Mouse (Mus musculus) kidney, postnatal 0 days (tissue): ENCODE results near the gene Cars2. TPM values are rescaled to one million over a fixed set of nuclear protein-coding genes. Genes with fewer than 3 reads are reported as not detected.
"Not testable (repeated sequence)": the region's sequence is repeated elsewhere in the genome, so short reads cannot be mapped to it uniquely, and the experiment has no call there.

Source experiments
- ATAC-seq: fragments of 200-750 bp; cut with Nextera tagmentation; replicated peaks from 2 replicates; pipeline ENCODE4 v1.8.0; 2017; ENCODE audit warnings: low read depth, moderate number of reproducible peaks, moderate TSS enrichment, moderate library complexity; ENCODE audit not compliant: low FRiP score
- DNase-seq: peaks from one replicate; pipeline ENCODE4 v3.0.0-alpha.2; 2016; ENCODE audit warnings: low spot score
- H3K27ac ChIP-seq: fragments of 300-500 bp; sonication (generic); 2 replicates; pipeline ENCODE4 v1.5.1; 2014; ENCODE audit warnings: mild to moderate bottlenecking
- H3K27me3 ChIP-seq: fragments of 300-500 bp; sonication (generic); 2 replicates; pipeline ENCODE4 v1.6.1; 2014; ENCODE audit warnings: low read length, mixed read lengths; ENCODE audit not compliant: insufficient read depth
- H3K36me3 ChIP-seq: fragments of 300-500 bp; sonication (generic); 2 replicates; pipeline ENCODE4 v1.6.1; 2014; ENCODE audit warnings: low read length, mixed read lengths; ENCODE audit not compliant: insufficient read depth
- H3K4me1 ChIP-seq: fragments of 300-500 bp; sonication (generic); replicated peaks from 2 replicates; pipeline ENCODE4 v1.6.1; 2014; ENCODE audit warnings: antibody characterized with exemption, low read length, mixed read lengths; ENCODE audit not compliant: insufficient read depth
- H3K4me2 ChIP-seq: fragments of 300-500 bp; sonication (generic); 2 replicates; pipeline ENCODE4 v1.6.1; 2014; ENCODE audit warnings: mild to moderate bottlenecking, low read length, moderate library complexity, mixed read lengths
- H3K4me3 ChIP-seq: fragments of 300-500 bp; sonication (generic); replicated peaks from 2 replicates; pipeline ENCODE4 v1.5.1; 2014; ENCODE audit warnings: low read depth, low read length
- H3K9ac ChIP-seq: fragments of 300-500 bp; sonication (generic); 2 replicates; pipeline ENCODE4 v1.6.1; 2014; ENCODE audit warnings: low read depth, low read length
- H3K9me3 ChIP-seq: fragments of 300-500 bp; sonication (generic); replicated peaks from 2 replicates; pipeline ENCODE4 v1.6.1; 2016; ENCODE audit warnings: low read length, inconsistent platforms, mixed read lengths
- CTCF ChIP-seq: IDR thresholded peaks from 2 replicates; pipeline ENCODE4 v1.5.1; 2016; ENCODE audit warnings: antibody characterized with exemption, low read depth, mild to moderate bottlenecking, moderate library complexity
- WGBS: fragments of 180-500 bp; shearing (Covaris S2); extraction: QIAGEN DNeasy Blood & Tissue Kit; methylation state at CpG from one replicate; pipeline ENCODE4 v1.1.7; 2014; 5-methylcytosine and 5-hydroxymethylcytosine counted together
- polyA plus RNA-seq: library from polyadenylated mRNA; unstranded; fragments of >200 nt; fragmentation: Nextera tagmentation; extraction: Ambion mirVana; gene quantifications from 2 replicates; pipeline ENCODE4 v1.2.1, GENCODE M21; 2015

Cars2 gene
- polyA plus RNA-seq, 1 experiment from 2014 or later = 16.7 TPM

- Histone ChIP-seq H3K4me3 (peak overlapping the region; percentile 78), H3K4me1 (peaks cover 16% of the 10 kb centered on the region), H3K27me3 (no peaks in the 10 kb centered on the region), H3K4me2 (peak overlapping the region; percentile 79), H3K27ac (peak overlapping the region; percentile 99), H3K9ac (peak overlapping the region; percentile 89), H3K36me3 (peaks cover 4% of the 10 kb centered on the region), H3K9me3 (no peaks in the 10 kb centered on the region)
- no peak for TF ChIP-seq CTCF
- 1% methylated on average over 83 of the region's 85 CpGs for WGBS
- ATAC-seq (no peak), DNase-seq (peak; percentile 58)
These were observed 6.3 kb upstream of the Cars2 start for GRCm38 (mm10) chr8:11556691-11557423.

DNA sequence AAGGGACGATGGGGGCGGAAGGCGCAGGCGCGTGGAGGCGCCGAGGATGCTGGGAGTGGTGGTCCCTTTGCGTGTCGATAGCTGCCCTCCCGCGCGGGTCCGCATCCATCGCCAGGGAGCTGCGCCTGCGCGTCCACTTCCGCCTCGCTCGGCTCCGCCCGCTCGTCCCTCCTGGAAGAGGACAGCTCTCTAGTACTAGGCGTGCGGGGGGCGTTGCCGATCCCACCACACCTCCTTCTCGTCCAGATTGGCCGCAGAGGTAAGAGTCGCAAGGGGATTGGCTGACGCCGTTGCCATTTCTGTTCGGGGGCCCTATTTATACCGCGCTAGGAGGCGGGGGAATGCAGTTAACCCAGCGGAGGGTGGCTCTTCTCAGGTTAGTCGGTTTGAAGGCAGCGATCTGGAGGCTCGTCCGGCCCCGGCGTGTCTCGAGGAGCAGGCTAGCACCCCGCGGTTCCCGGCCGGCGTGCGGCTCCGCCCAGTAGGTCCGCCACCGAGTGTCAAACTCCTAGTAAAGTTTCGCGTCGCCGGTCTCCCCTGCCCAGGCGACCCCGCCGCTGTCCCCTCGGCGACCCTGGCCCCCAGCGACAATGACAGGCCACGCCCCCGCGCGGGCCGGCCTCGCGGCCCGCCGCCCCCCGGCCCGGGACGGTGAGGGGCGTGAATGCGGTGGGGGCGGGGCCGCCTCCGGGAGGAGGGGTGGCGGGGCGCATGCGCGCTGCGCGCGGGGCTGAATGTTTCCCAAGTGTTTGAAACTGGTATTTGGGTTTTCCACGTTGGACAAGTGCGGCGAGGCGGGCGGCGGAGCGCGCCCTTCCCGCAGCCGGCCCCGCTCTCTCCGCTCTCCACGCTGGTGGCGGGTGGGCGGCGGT lies 5.4 kb upstream of the Cars2 start:
- no peak for TF ChIP-seq CTCF
- Histone ChIP-seq H3K9ac (peak overlapping the region; percentile 89), H3K9me3 (no peaks in the 10 kb centered on the region), H3K27me3 (no peaks in the 10 kb centered on the region), H3K36me3 (no peaks in the 10 kb centered on the region), H3K4me3 (peak overlapping the region; percentile 78), H3K4me2 (peak overlapping the region; percentile 79), H3K27ac (peak overlapping the region; percentile 99), H3K4me1 (peaks cover 18% of the 10 kb centered on the region)
- ATAC-seq = peak; percentile 88
- DNase-seq = peak; percentile 100
- WGBS = under 1% methylated on average over 88 of the region's 103 CpGs

DNA sequence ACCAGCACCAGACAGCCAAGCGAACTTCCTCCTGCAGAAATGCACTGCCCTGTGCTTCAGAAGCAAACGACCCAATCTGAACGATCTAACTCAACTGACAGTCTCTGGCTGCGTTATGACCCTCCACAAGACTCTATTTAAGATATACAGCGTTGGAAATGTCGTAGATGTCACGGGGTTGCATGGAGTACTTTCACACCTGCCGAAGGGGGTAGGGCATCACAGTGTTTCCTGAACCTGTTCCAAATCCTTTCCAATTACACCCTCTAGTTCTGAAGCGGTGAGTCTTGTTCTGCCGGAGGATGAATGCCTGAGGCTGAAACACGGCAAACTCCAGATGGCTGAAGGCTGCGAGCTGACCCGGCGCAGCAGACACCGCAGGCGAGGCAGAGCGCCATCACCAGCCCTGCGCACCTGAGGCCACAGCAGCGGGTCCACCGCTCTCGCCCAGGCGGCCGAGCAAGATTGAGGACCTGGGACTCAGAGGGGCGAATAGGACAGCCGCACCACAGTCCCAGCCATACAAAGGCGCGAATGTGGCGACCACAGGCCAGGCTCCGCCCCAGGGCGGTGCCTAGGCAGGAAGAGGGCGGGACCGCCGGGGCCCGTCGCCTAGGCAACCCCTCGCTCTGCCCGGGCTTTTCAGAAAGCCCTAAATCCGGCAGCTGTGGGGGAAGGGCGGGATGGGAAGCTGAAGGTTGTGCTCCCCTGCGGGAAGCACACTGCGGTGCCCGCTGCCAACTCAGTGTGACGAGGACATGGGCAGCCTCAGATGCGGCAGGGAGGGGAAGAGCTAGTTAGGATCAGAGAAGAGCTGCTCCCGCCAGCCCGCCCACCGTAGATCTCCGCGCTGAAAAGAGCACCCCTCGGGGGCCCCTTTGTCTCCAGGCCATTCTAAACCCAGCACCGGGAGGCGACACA lies 4.5 kb upstream of the Cars2 start, which contains the start of gene Ing1:
Gene Ing1 (plus strand): TSS at position 773 of the 921 bp plus-strand sequence.
- Histone ChIP-seq H3K36me3 (no peaks in the 10 kb centered on the region), H3K27me3 (no peaks in the 10 kb centered on the region), H3K4me3 (peak within 1 kb of the TSS; percentile 78), H3K9me3 (no peaks in the 10 kb centered on the region), H3K27ac (peak within 1 kb of the TSS; percentile 99), H3K9ac (peak within 1 kb of the TSS; percentile 89), H3K4me1 (peaks cover 20% of the 10 kb centered on the region), H3K4me2 (peak within 1 kb of the TSS; percentile 79)
- no peak for TF ChIP-seq CTCF
- ATAC-seq (peak; percentile 76), DNase-seq (peak; percentile 97)
- WGBS = under 1% methylated on average over 52 of the region's 52 CpGs

- TF ChIP-seq CTCF = no peak
- H3K9me3 ChIP-seq = no peaks in the 10 kb centered on the region
- 71% methylated on average over 10 of the region's 10 CpGs for WGBS
These were observed 1.8 kb upstream of the Cars2 start for GRCm38 (mm10) chr8:11552390-11552789.

DNA sequence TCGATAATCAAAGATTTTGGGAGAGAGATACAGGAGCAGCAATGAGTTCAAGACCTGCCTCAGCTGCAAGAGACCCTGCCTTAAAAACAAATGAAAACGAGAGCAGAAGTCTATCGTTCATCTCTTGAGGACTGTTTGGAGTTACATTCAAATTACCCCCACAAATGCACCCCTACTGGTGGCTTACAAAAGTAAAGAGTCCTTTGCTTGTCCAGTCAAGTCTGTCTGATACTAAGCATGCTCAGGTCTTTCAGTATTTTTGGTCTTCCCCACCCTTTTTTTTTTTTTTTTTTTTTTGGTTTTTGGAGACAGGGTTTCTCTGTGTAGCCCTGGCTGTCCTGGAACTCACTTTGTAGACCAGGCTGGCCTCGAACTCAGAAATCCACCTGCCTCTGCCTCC lies 914 bp upstream of the Cars2 start:
- 80% methylated on average over 3 of the region's 4 CpGs for whole genome bisulfite sequencing
- ATAC-seq, H3K9me3 ChIP-seq, H3K4me2 ChIP-seq, H3K4me1 ChIP-seq, H3K27me3 ChIP-seq, H3K9ac ChIP-seq, H3K36me3 ChIP-seq, H3K27ac ChIP-seq, H3K4me3 ChIP-seq: not testable (repeated sequence)
- peak; percentile 37 for DNase-seq
- TF ChIP-seq CTCF = peak; percentile 16; the same call in 1 of the 2 replicates

More at GRCm38 (mm10) chr8:11552390-11552789, 1.8 kb upstream of the Cars2 start:
- Histone ChIP-seq H3K4me3 (no peak overlapping the region), H3K4me1 (peaks cover 10% of the 10 kb centered on the region; the same call in 1 of the 2 replicates), H3K4me2 (no peak overlapping the region), H3K27me3 (no peaks in the 10 kb centered on the region), H3K9ac (no peak overlapping the region), H3K27ac (no peak overlapping the region), H3K36me3 (no peaks in the 10 kb centered on the region)
- ATAC-seq (no peak), DNase-seq (no peak)
